Mouse (Mus musculus) E14TG2a.4 (cell line): ENCODE results near the gene Slc38a1.

Source experiments
- CTCF ChIP-seq: conservative IDR thresholded peaks from 2 replicates; pipeline ENCODE4 v1.5.1; 2014; ENCODE audit warnings: low read length
- NANOG ChIP-seq: IDR thresholded peaks from 2 replicates; pipeline ENCODE4 v1.6.1; 2014; ENCODE audit warnings: borderline replicate concordance, low read length, mixed read lengths

DNA sequence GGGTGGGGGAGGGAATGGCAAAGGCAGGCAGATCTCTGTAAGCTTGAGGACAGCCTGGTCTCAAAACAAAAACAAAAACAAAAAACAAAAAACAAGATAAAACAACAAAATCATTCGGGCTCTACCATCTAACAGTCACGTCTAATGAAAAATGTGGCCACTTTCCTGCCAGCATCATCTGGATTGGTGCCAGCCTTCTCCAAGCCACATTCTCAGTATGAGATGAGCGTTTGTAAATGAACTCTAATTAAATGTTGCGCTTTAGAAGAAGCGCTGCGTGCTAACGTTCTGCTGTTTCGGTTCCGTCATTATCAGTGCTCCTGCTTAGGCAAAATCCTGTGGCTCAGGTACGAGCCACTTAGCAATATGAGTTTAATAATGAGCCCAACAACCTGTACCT, 9.8 kb upstream of the Slc38a1 start:
- TF ChIP-seq NANOG (no peak), CTCF (no peak)
